Mouse (Mus musculus) liver, embryonic 13.5 days (tissue): ENCODE measurements around the gene Fahd1. TPM values are rescaled to one million over a fixed set of nuclear protein-coding genes. Genes with fewer than 3 reads are reported as not detected.

Source experiments
- ATAC-seq: fragments of 200-750 bp; cut with Nextera tagmentation; 2 replicates; pipeline ENCODE4 v1.8.0; 2017; ENCODE audit warnings: low read depth, mild to moderate bottlenecking, moderate number of reproducible peaks, moderate library complexity
- DNase-seq: peaks from one replicate; pipeline ENCODE4 v3.0.0; 2022
- H3K27ac ChIP-seq: fragments of 300-500 bp; sonication (generic); 2 replicates; pipeline ENCODE4 v1.5.1; 2015; ENCODE audit warnings: moderate library complexity, mild to moderate bottlenecking, inconsistent platforms
- H3K27me3 ChIP-seq: fragments of 300-500 bp; sonication (generic); 2 replicates; pipeline ENCODE4 v1.6.1; 2015; ENCODE audit warnings: mild to moderate bottlenecking, inconsistent platforms
- H3K36me3 ChIP-seq: fragments of 300-500 bp; sonication (generic); 2 replicates; pipeline ENCODE4 v1.6.1; 2015; ENCODE audit warnings: mild to moderate bottlenecking, inconsistent platforms
- H3K4me1 ChIP-seq: fragments of 300-500 bp; sonication (generic); replicated peaks from 2 replicates; pipeline ENCODE4 v1.6.1; 2015; ENCODE audit warnings: inconsistent platforms
- H3K4me2 ChIP-seq: fragments of 300-500 bp; sonication (generic); 2 replicates; pipeline ENCODE4 v1.6.1; 2015; ENCODE audit warnings: inconsistent platforms, mild to moderate bottlenecking, moderate library complexity
- H3K4me3 ChIP-seq: fragments of 300-500 bp; sonication (generic); replicated peaks from 2 replicates; pipeline ENCODE4 v1.5.1; 2015; ENCODE audit warnings: mild to moderate bottlenecking, inconsistent platforms
- H3K9ac ChIP-seq: fragments of 300-500 bp; sonication (generic); 2 replicates; pipeline ENCODE4 v1.6.1; 2015; ENCODE audit warnings: mild to moderate bottlenecking, inconsistent platforms
- H3K9me3 ChIP-seq: fragments of 300-500 bp; sonication (generic); replicated peaks from 2 replicates; pipeline ENCODE4 v1.6.1; 2016; ENCODE audit warnings: inconsistent platforms
- WGBS: fragments of 180-500 bp; shearing (Covaris S2); methylation state at CpG from one replicate; pipeline ENCODE4 v1.1.7; 2015; ENCODE audit not compliant: insufficient replicate concordance; 5-methylcytosine and 5-hydroxymethylcytosine counted together
- polyA plus RNA-seq: library from polyadenylated mRNA; unstranded; fragments of >200 nt; fragmentation: Nextera tagmentation; extraction: Ambion mirVana; gene quantifications from 2 replicates; pipeline ENCODE4 v1.2.1, GENCODE M21; 2015

Fahd1 gene
- polyA plus RNA-seq, 1 experiment from 2014 or later = 34.6 TPM

DNA sequence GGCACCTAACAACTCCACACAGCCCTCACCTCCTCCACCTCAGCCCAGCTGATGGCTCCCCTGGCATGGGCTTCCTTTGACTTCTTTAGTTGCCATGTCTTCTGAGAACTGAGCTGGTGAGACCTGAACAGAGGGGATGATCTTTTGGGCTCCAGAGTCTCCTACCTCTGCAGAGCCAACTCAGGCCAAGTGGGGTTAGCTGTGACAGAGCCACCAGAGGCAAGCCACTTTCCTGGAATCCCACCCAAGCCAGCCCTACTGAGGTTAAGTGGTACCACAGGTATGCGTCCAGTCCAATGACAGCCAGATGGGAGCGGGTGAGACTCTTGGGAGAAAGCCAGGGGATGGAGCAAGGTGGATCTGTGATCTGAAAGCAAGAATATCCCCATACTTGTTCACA lies 43.1 kb upstream of the Fahd1 start:
- Histone ChIP-seq H3K9me3 (no peaks in the 10 kb centered on the region), H3K27me3 (no peaks in the 10 kb centered on the region), H3K4me2 (peak overlapping the region; percentile 96), H3K27ac (0 out of 2 replicates have a peak overlapping the region, but pooled peaks have one; percentile 90), H3K36me3 (peaks cover 73% of the 10 kb centered on the region), H3K4me1 (peaks cover 66% of the 10 kb centered on the region), H3K9ac (peak overlapping the region; percentile 95), H3K4me3 (peak overlapping the region; percentile 95)
- DNase-seq = no peak
- ATAC-seq = no peak
- 94% methylated on average over 2 of the region's 2 CpGs for WGBS

DNA sequence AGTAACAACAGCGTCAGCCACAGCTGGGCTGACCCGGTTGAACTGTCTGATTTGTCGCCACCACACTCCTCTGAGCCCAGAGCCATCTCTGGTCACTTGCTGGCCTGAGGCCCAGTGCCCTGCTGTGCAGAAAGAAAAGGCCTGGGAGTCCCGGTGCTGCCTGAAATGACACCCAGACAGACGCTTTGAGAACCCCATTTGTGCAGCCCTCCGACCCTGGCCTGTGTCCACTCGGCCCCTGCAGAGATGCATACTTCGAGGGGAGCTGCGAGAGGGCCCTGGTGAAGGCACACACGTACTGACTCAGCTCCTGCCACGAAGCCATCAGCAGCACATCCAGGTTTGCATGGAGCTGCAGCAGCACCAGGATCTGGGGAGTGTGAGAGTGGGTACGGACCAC lies 42.6 kb upstream of the Fahd1 start:
- ATAC-seq = no peak
- H3K36me3 ChIP-seq = peaks cover 68% of the 10 kb centered on the region
- WGBS = 84% methylated on average over 12 of the region's 12 CpGs
- DNase-seq = no peak
- no peak overlapping the region for H3K4me3 ChIP-seq
- no peak overlapping the region for H3K9ac ChIP-seq
- H3K9me3 ChIP-seq = no peaks in the 10 kb centered on the region
- H3K4me2 ChIP-seq = no peak overlapping the region; the same call in 1 of the 2 replicates
- H3K27ac ChIP-seq = 0 out of 2 replicates have a peak overlapping the region, but pooled peaks have one; percentile 1
- H3K27me3 ChIP-seq = no peaks in the 10 kb centered on the region
- H3K4me1 ChIP-seq = peaks cover 66% of the 10 kb centered on the region

DNA sequence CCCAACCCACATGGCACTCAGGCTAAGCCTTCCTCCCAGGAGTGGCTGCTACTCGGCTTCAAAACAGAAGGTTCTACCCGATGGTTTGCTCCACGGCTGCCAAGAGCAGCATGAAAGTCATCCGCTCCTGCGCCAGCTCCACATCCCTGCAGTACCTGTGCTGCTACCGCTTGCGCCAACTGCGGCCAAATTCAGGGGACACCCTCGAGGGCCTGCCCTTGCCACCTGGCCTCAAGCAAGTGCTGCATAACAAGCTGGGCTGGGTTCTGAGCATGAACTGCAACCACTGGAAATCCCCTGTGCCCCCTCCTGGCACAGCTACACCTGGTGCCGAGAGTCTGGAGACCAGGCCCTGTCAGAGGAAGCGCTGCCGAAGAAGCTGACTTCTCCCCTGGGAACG lies 41.2 kb upstream of the Fahd1 start:
- Histone ChIP-seq H3K27me3 (no peaks in the 10 kb centered on the region), H3K4me3 (no peak overlapping the region), H3K4me2 (no peak overlapping the region), H3K9me3 (no peaks in the 10 kb centered on the region), H3K4me1 (peaks cover 62% of the 10 kb centered on the region), H3K27ac (peak overlapping the region; percentile 48; the same call in 1 of the 2 replicates), H3K9ac (no peak overlapping the region), H3K36me3 (peaks cover 57% of the 10 kb centered on the region)
- DNase-seq (no peak), ATAC-seq (no peak)
- 87% methylated on average over 13 of the region's 13 CpGs for WGBS

DNA sequence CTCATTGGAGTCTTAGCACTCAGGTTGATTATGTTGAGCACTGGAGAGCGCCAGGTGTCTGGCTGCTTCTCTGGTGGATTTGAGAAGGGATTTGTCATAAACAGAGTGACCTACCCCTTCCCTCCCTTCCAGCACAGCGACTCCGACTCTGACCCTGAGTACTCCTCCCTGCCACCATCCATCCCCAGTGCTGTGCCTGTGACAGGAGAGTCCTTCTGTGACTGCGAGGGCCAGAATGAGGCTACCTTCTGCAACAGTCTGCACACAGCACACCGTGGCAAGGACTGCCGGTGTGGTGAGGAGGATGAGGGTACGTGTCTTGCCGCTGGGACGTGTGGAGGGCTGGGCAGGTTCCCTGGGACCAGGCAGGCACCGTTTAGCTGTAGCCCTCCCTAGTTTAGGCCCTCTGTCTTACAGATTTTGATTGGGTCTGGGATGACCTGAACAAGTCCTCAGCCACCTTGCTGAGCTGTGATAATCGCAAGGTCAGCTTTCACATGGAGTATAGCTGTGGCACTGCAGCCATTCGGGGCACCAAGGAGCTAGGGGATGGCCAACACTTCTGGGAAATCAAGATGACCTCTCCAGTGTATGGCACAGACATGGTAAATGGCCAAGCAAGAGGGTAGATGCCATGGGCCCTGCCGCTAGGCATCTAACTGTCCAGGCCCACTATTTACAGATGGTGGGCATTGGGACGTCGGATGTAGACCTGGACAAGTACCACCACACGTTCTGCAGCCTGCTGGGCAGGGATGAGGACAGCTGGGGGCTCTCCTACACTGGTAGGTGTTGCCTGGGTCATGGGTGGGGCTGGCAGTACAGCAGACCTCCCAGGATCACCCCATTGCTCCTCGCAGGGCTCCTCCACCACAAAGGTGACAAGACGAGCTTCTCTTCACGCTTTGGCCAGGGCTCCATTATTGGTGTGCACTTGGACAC lies 40.3 kb upstream of the Fahd1 start:
- 85% methylated on average over 19 of the region's 19 CpGs for WGBS
- DNase-seq (no peak), ATAC-seq (no peak)
- Histone ChIP-seq H3K4me2 (no peak overlapping the region), H3K36me3 (peaks cover 57% of the 10 kb centered on the region), H3K9me3 (no peaks in the 10 kb centered on the region), H3K27me3 (no peaks in the 10 kb centered on the region), H3K27ac (peak overlapping the region; percentile 40), H3K4me3 (no peak overlapping the region), H3K9ac (0 out of 2 replicates have a peak overlapping the region, but pooled peaks have one; percentile 31), H3K4me1 (peaks cover 57% of the 10 kb centered on the region)

DNA sequence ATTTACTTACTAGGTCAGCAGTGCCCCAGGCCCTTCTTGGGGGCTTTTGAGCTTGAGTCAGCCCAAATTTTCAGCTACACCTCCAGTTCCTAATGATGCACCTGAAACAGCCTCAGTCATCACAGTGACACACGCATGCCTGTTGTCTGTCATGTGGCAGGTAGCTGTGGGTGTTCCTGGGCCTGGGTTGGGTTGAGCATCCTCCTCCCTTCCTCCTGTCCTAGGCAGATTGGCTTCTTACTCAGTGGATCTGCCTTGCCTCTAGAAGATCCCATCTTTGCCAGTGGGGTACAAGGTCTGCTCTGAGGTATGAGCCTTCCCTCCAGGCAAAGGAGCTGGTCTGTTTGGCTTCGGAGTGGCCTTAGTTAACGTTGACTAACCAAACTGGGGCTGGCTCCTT lies 38.7 kb upstream of the Fahd1 start:
- WGBS = 75% methylated on average over 3 of the region's 3 CpGs
- Histone ChIP-seq H3K9me3 (no peaks in the 10 kb centered on the region), H3K4me2 (peak overlapping the region; percentile 93), H3K27ac (peak overlapping the region; percentile 93), H3K36me3 (peaks cover 69% of the 10 kb centered on the region), H3K9ac (peak overlapping the region; percentile 98; the same call in 1 of the 2 replicates), H3K4me1 (peaks cover 64% of the 10 kb centered on the region), H3K4me3 (peak overlapping the region; percentile 99), H3K27me3 (no peaks in the 10 kb centered on the region)
- no peak for DNase-seq
- ATAC-seq = no peak

DNA sequence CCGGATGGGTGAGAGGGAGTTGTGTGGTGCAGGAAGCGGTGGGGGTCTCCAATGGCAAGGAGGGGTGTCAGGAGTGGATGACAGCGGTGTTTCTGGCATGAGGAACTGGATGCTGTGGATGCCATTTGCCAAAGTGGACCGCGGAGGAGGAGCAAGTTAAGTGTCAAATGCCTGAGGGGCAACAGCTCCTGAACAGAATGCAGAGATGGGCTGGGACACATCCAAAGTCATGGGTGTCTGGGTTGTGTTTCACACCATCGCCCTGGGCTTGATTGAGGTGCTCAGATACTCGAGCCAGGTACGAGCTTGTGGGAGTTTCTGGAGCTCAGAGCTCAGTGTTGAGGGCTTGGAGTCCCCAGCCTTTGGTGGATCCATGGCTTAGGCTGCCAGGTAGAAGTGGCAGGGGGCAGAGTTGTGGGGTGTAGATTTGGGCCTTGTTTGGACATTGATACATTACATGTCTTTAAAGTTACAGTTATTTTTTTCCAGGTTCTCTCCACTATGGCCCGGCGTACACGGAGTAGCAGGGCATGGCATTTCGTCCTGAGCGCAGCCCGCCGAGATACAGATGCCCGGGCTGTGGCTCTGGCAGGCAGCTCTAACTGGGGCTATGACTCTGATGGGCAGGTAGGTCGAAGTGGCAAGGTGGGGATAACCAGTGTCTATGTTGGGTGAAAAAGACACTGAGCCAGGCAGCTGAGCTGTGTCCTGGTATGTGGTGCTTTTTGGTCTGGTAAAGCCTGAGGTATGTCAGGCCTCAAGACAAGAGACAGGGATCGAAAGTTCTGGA lies 37.3 kb upstream of the Fahd1 start:
- Histone ChIP-seq H3K27me3 (no peaks in the 10 kb centered on the region), H3K9ac (peak overlapping the region; percentile 98), H3K27ac (peak overlapping the region; percentile 93), H3K4me2 (peak overlapping the region; percentile 93), H3K4me1 (peaks cover 58% of the 10 kb centered on the region), H3K4me3 (peak overlapping the region; percentile 99), H3K36me3 (peaks cover 69% of the 10 kb centered on the region), H3K9me3 (no peaks in the 10 kb centered on the region)
- ATAC-seq (no peak), DNase-seq (no peak)
- 57% methylated on average over 18 of the region's 18 CpGs for WGBS

DNA sequence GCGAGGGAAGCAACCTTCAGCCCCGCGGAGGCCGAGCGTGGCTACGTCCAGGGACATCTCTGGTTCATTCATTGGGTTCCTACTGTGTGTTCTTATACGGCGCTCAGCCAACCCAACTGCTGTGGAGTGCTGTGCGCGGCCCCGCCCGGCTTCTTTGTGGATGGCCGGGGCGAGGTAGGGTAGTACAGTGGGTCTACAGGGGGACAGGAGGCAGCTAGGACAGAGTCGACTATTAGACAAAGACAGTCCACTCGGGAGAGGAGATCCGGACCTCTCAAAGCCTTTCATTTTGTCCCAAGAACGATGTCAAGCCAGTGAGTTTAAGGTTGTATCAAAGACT lies 36.7 kb upstream of the Fahd1 start:
- peak; percentile 44 for ATAC-seq

DNA sequence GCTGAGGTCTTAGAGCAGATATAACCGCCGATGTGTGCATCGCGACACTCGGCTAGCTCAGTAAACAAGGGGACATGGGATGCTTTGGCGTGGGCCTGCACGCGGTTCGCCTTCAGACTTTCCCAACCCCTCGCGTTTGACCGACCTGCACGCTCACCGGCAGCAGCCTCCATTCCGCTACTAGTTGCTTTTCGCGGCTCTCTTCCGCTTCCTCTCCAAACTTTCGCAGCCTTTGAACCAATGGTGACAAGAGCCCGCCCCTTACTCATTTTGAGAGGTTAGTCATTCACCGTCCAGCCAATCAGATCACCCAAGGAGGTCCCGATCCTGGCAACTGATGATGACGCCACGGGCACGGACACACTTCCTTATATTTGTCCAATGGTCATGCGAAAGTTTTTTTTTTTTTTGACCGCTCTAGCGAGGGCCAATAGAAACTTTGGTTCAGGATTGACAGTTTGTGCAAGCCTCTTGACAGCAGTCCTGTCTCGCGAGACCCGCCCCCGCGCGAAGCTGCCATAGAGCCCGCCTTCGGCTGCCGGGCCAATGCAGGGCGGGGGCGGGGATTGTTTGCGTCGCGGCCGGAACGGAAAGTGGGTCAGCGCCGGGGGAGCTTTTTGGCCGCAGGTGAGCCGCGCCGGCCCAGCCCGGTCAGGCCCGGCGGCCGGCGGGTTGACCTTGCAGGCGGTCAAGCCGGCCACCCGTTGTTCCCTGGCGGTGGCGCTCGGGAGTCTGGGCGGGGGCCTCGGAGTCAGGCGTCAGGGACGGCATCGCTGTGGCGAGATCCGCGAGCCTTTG lies 36.2 kb upstream of the Fahd1 start, which contains the start of the genes Nubp2 and Spsb3:
TSS of gene Nubp2 (minus strand) at position 216 of the 798 bp plus-strand sequence.
TSS of gene Spsb3 (plus strand) at position 510 of the 798 bp plus-strand sequence.
- ATAC-seq (peak; percentile 93), DNase-seq (peak; percentile 96)
- peaks cover 63% of the 10 kb centered on the region for H3K4me1 ChIP-seq
- H3K9me3 ChIP-seq = no peaks in the 10 kb centered on the region
- H3K9ac ChIP-seq = peak within 1 kb of the TSS; percentile 98
- H3K4me3 ChIP-seq = peak within 1 kb of the TSS; percentile 99
- under 1% methylated on average over 69 of the region's 69 CpGs for WGBS
- peak within 1 kb of the TSS; percentile 95 for H3K4me2 ChIP-seq
- no peaks in the 10 kb centered on the region for H3K27me3 ChIP-seq
- H3K27ac ChIP-seq = peak within 1 kb of the TSS; percentile 93
- peaks cover 65% of the 10 kb centered on the region for H3K36me3 ChIP-seq

More for the DNA sequence above, 36.7 kb upstream of the Fahd1 start:
- Histone ChIP-seq H3K27ac (peak overlapping the region; percentile 93), H3K36me3 (peaks cover 69% of the 10 kb centered on the region), H3K27me3 (no peaks in the 10 kb centered on the region), H3K4me2 (peak overlapping the region; percentile 93), H3K4me3 (peak overlapping the region; percentile 99), H3K4me1 (peaks cover 60% of the 10 kb centered on the region), H3K9ac (peak overlapping the region; percentile 98), H3K9me3 (no peaks in the 10 kb centered on the region)
- under 1% methylated on average over 18 of the region's 18 CpGs for WGBS
- DNase-seq = no peak

DNA sequence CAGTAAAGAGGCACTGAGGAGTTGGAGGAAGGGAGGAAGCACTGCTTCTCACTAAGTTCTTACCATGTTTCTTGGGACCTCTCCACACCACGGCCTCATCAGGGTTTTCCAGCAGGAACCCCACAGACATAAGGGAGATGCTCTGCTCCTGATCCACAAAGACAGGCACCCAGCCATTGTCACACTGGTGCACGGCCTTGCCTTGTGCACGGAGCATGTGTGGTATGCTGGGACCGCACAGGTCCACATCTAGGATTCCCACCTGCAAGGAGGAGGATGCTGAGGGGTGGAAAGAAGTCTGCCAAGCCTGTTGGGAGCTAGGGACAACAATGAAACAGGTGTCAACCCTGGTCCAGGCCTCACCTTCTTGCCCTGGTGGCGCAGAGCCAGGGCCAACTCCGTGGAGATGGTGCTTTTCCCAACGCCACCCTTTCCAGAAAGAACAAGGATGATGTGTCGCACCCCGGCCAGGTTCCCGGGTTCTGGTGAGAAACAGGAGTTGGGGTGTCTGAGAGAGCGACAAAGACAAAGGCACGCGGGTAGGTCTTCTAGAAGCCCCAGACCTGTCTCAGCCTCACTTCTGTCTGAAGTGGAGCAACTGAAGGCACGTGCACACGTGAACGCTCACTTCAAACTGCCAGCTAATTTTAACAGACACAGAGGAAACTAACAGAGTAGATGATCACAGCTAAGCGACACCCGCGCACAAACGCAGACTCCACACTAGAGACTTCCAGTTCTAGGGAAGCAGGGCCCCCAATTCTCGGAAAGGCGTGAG lies 35.4 kb upstream of the Fahd1 start:
- Histone ChIP-seq H3K9ac (peak overlapping the region; percentile 88), H3K27ac (peak overlapping the region; percentile 70), H3K9me3 (no peaks in the 10 kb centered on the region), H3K27me3 (no peaks in the 10 kb centered on the region), H3K36me3 (peaks cover 57% of the 10 kb centered on the region), H3K4me1 (peaks cover 56% of the 10 kb centered on the region), H3K4me2 (peak overlapping the region; percentile 95), H3K4me3 (peak overlapping the region; percentile 99)
- WGBS = 16% methylated on average over 22 of the region's 22 CpGs
- DNase-seq = no peak
- ATAC-seq = 0 out of 2 replicates have a peak, but pooled peaks have one; percentile 0

DNA sequence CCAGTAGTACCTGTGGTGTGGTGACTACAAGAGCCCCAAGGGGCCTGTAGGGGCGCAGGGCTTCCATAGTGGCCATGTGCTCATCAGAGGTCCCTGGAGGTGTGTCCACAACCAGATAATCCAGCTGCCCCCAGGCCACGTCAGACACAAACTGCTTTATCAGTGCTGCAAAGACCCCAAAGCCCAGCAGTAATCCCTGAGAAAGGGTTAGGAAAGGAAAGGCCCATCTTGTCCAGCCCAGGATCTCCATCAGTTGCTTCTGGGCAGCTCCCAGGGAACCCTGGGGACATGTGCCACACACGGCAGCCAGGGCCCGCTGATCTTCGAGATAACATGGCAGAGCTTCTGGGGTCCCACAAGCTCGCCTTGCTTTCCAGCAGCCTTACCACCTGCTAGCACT lies 34.2 kb upstream of the Fahd1 start:
- ATAC-seq = no peak
- Histone ChIP-seq H3K4me2 (peak overlapping the region; percentile 95), H3K27ac (no peak overlapping the region), H3K27me3 (no peaks in the 10 kb centered on the region), H3K36me3 (peaks cover 46% of the 10 kb centered on the region), H3K9me3 (no peaks in the 10 kb centered on the region), H3K4me1 (peaks cover 52% of the 10 kb centered on the region), H3K4me3 (peak overlapping the region; percentile 99), H3K9ac (peak overlapping the region; percentile 88)
- no peak for DNase-seq
- 72% methylated on average over 6 of the region's 6 CpGs for WGBS
